Mouse (Mus musculus) kidney, adult 2 months (tissue): ENCODE results near the gene Eno2.

ENCODE experiments used
- CTCF ChIP-seq: fragments of 200-500 bp; conservative IDR thresholded peaks from 2 replicates; pipeline ENCODE4 v1.5.1; 2011; ENCODE audit warnings: low read depth, mild to moderate bottlenecking, control low read depth, low read length, moderate library complexity, mixed read lengths; ENCODE audit not compliant: insufficient read depth, insufficient read length
- POLR2A ChIP-seq: fragments of 200-500 bp; IDR thresholded peaks from one replicate; pipeline ENCODE4 v1.6.1; 2011; ENCODE audit warnings: low read depth, low read length, control low read depth

GRCm38 (mm10) chr6:124796200-124796599 is 26.7 kb upstream of the Eno2 start:
- TF ChIP-seq CTCF (no peak), POLR2A (no peak)
